Mouse (Mus musculus) lung, postnatal 4 days (tissue): Measurements from ENCODE around the gene Nup43.

ENCODE experiments used
- DNase-seq, 2 experiments: peaks; one replicate each; pipeline ENCODE4 v3.0.0; 2021

Gene Nup43

GRCm38 (mm10) chr10:7686902-7687301 is 19.6 kb downstream of the Nup43 start:
- no peak for DNase-seq

- no peak for DNase-seq
Measured at GRCm38 (mm10) chr10:7695286-7695685, 28.0 kb downstream of the Nup43 start.

GRCm38 (mm10) chr10:7700120-7700519 is 32.8 kb downstream of the Nup43 start:
- DNase-seq, result no peak

GRCm38 (mm10) chr10:7702586-7702985 is 35.3 kb downstream of the Nup43 start:
- no peak for DNase-seq

GRCm38 (mm10) chr10:7710121-7710520 is 42.8 kb downstream of the Nup43 start:
- no peak for DNase-seq

GRCm38 (mm10) chr10:7712506-7712905 is 45.2 kb downstream of the Nup43 start:
- DNase-seq, result no peak

DNA sequence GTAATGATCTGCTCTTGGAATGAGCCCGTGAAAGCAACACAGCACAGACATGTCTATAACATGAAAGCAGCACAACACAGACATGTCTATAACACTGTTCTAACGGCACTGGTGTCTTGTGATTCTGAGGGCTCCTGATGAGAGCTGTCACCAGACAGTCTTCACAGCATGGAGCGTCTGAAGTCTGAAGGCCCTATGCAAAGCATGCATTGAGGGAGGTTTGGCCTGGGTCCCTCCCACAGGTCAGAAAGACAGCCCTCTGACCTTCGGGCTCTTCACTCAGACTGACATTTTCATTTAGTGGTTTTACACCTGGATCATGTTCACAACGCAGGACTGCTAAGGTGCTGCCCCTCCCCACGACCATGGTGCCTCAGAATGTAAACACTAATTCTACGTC is 47.8 kb downstream of the Nup43 start:
- no peak for DNase-seq

DNA sequence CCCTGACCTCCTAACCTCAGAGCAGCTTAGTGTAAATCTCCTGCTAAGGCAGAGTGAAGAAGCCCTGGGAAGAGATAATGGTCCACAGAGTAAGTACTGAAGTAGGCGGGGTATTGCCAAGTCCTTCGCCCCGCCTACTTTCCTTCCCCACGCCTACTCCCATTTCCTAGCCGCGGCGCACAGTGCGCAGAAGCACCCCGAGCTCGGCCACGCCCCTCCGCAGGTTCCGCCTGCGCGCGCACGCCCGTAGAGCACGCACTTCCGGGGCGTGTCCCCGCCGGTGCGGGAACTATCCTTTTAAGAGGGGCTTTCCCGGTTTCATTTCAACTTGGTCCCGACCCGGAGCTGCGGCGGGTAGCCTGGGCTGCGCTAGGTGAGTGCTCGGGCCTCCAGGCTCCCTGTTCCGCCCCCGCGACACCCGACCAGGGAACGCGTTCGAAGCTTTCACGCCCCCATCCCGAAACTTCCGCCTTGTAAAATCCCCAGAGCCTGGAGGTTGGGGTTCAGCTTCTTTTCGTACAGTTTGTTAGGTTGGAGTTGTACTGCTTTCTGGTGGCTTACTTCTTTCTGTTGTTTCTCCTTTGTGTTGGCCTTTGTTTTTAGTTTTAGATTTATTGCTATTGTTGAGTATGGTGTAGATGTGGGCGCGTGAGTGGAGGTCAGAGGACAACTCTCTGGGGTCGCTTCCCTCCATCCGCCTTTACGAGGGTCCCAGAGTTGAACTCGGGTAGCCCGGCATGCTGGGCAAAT is 58.6 kb downstream of the Nup43 start, which contains the start of gene Katna1:
Gene Katna1, plus strand, starts transcription at position 250 of the 750 bp plus-strand sequence.
- DNase-seq, result peak; percentile 96

GRCm38 (mm10) chr10:7726501-7726812 is 59.2 kb downstream of the Nup43 start:
- DNase-seq, result no peak

DNA sequence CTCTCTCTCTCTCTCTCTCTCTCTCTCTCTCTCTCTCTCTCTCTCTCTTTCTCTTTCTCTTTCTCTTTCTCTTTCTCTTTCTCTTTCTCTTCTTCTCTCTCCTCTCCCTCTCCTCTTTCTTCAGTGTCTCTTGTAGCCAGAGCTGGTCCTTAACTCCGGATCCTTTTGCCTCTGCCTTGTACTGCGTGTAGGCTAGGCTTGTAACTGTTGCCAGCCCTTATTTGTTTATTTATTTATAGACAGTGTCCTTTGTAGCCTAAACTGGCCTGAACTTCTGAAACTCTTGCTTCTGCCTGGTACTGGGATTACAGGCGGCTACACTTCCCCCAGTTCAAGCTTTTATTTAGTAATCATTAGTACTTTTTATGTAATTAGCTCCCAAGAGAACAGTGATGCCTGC is 59.7 kb downstream of the Nup43 start:
- no peak for DNase-seq
